Mouse (Mus musculus) neural tube, embryonic 13.5 days (tissue): ENCODE measurements around the gene Pskh1. TPM values are rescaled to one million over a fixed set of nuclear protein-coding genes. Genes with fewer than 3 reads are reported as not detected.

Experiments used
- microRNA-seq: library from miRNA; unstranded; fragments of <30 nt; microRNA quantifications from one replicate; pipeline ENCODE4, GENCODE M21; 2016
- polyA plus RNA-seq: library from polyadenylated mRNA; unstranded; fragments of >200 nt; fragmentation: Nextera tagmentation; extraction: Ambion mirVana; gene quantifications from 2 replicates; pipeline ENCODE4 v1.2.1, GENCODE M21; 2015

Gene Pskh1
- polyA plus RNA-seq, 1 experiment from 2014 or later = 14.2 TPM

Small RNA genes within 50 kb of the gene (microRNA-seq; reads per million reads assigned to microRNA genes)
- not detected for gene Mir7074

Other genes starting within 250 kb of the Pskh1 start
- gene Carmil2, start 214.2 kb upstream of the Pskh1 start, polyA plus RNA-seq = 16.6 and 20.2 TPM in 2 replicates
- 77.1 and 87.1 TPM in 2 replicates for gene Acd, start 199.3 kb upstream of the Pskh1 start, polyA plus RNA-seq
- gene Pard6a, start 199.3 kb upstream of the Pskh1 start, polyA plus RNA-seq = 47.7 and 48.0 TPM in 2 replicates
- gene 4933405L10Rik, start 192.8 kb upstream of the Pskh1 start, polyA plus RNA-seq = not detected in 2 replicates
- gene Enkd1, start 192.2 kb upstream of the Pskh1 start, polyA plus RNA-seq = 10.3 and 11.2 TPM in 2 replicates
- 66.7 and 72.4 TPM in 2 replicates for gene Gfod2, start 141.8 kb upstream of the Pskh1 start, polyA plus RNA-seq
- 11.6 and 13.0 TPM in 2 replicates for gene Ranbp10, start 73.1 kb upstream of the Pskh1 start, polyA plus RNA-seq
- gene Tsnaxip1, start 72.7 kb upstream of the Pskh1 start, polyA plus RNA-seq = 0.46 and 0.54 TPM in 2 replicates
- gene Cenpt, start 47.2 kb upstream of the Pskh1 start, polyA plus RNA-seq = 52.7 and 63.8 TPM in 2 replicates
- gene Thap11, start 45.3 kb upstream of the Pskh1 start, polyA plus RNA-seq = 61.4 and 64.1 TPM in 2 replicates
- gene Nutf2, start 39.9 kb upstream of the Pskh1 start, polyA plus RNA-seq = 198 and 201 TPM in 2 replicates
- gene Edc4, start 19.6 kb upstream of the Pskh1 start, polyA plus RNA-seq = 43.9 and 48.6 TPM in 2 replicates
- gene Nrn1l, start 6.9 kb upstream of the Pskh1 start, polyA plus RNA-seq = 0.46 and 0.54 TPM in 2 replicates
- 3.1 and 3.6 TPM in 2 replicates for gene Ctrl, start 33.4 kb downstream of the Pskh1 start, polyA plus RNA-seq
- gene Psmb10, start 38.0 kb downstream of the Pskh1 start, polyA plus RNA-seq = 43.1 and 43.2 TPM in 2 replicates
- 0.59 and 0.71 TPM in 2 replicates for gene Lcat, start 42.9 kb downstream of the Pskh1 start, polyA plus RNA-seq
- 8.7 and 11.0 TPM in 2 replicates for gene Slc12a4, start 65.7 kb downstream of the Pskh1 start, polyA plus RNA-seq
- gene Dpep3, start 79.0 kb downstream of the Pskh1 start, polyA plus RNA-seq = not detected in 2 replicates
- gene Dus2, start 90.9 kb downstream of the Pskh1 start, polyA plus RNA-seq = 21.5 and 23.1 TPM in 2 replicates
- gene Dpep2nb, start 105.5 kb downstream of the Pskh1 start, polyA plus RNA-seq = 0.24 TPM in 1 of 2 replicates, not detected in the other
- gene Ddx28, start 111.4 kb downstream of the Pskh1 start, polyA plus RNA-seq = 20.7 and 22.2 TPM in 2 replicates
- 4.1 and 4.2 TPM in 2 replicates for gene Nfatc3, start 158.4 kb downstream of the Pskh1 start, polyA plus RNA-seq
- gene Esrp2, start 236.5 kb downstream of the Pskh1 start, polyA plus RNA-seq = 0.34 and 1.3 TPM in 2 replicates
- 18.1 and 18.8 TPM in 2 replicates for gene Pla2g15, start 250.0 kb downstream of the Pskh1 start, polyA plus RNA-seq